Mouse (Mus musculus) hindbrain, postnatal 0 days (tissue): ENCODE measurements around the gene Duxbl3. TPM values are rescaled to one million over a fixed set of nuclear protein-coding genes. Genes with fewer than 3 reads are reported as not detected.
"Not testable (repeated sequence)": the region's sequence is repeated elsewhere in the genome, so short reads cannot be mapped to it uniquely, and the experiment has no call there.

Experiments used
- ATAC-seq: fragments of 200-750 bp; cut with Nextera tagmentation; 2 replicates; pipeline ENCODE4 v1.8.0; 2017; ENCODE audit warnings: mild to moderate bottlenecking, moderate TSS enrichment, moderate library complexity
- DNase-seq: peaks from one replicate; pipeline ENCODE4 v3.0.0-alpha.2; 2015; ENCODE audit warnings: low spot score
- H3K27ac ChIP-seq: fragments of 300-500 bp; sonication (generic); 2 replicates; pipeline ENCODE4 v1.5.1; 2014; ENCODE audit warnings: mild to moderate bottlenecking
- H3K27me3 ChIP-seq: fragments of 300-500 bp; sonication (generic); 2 replicates; pipeline ENCODE4 v1.6.1; 2014; ENCODE audit warnings: low read length, mixed read lengths; ENCODE audit not compliant: insufficient read depth
- H3K36me3 ChIP-seq: fragments of 300-500 bp; sonication (generic); 2 replicates; pipeline ENCODE4 v1.6.1; 2014; ENCODE audit warnings: low read length, mixed read lengths; ENCODE audit not compliant: insufficient read depth
- H3K4me1 ChIP-seq: fragments of 300-500 bp; sonication (generic); 2 replicates; pipeline ENCODE4 v1.6.1; 2014; ENCODE audit warnings: antibody characterized with exemption, low read length, mixed read lengths; ENCODE audit not compliant: insufficient read depth
- H3K4me2 ChIP-seq: fragments of 300-500 bp; sonication (generic); 2 replicates; pipeline ENCODE4 v1.6.1; 2014; ENCODE audit warnings: low read depth, mild to moderate bottlenecking, low read length, moderate library complexity, mixed read lengths
- H3K4me3 ChIP-seq: fragments of 300-500 bp; sonication (generic); 2 replicates; pipeline ENCODE4 v1.5.1; 2014; ENCODE audit warnings: low read length
- H3K9ac ChIP-seq: fragments of 300-500 bp; sonication (generic); replicated peaks from 2 replicates; pipeline ENCODE4 v1.6.1; 2014; ENCODE audit warnings: mild to moderate bottlenecking, low read length, moderate library complexity, mixed read lengths
- H3K9me3 ChIP-seq: fragments of 300-500 bp; sonication (generic); 2 replicates; pipeline ENCODE4 v1.6.1; 2016; ENCODE audit warnings: low read length, mixed read lengths
- CTCF ChIP-seq: IDR thresholded peaks from 2 replicates; pipeline ENCODE4 v1.5.1; 2016; ENCODE audit warnings: antibody characterized with exemption, control low read depth, low read depth
- WGBS: fragments of 180-500 bp; shearing (Covaris S2); extraction: QIAGEN DNeasy Blood & Tissue Kit; methylation state at CpG from one replicate; pipeline ENCODE4 v1.1.7; 2014; 5-methylcytosine and 5-hydroxymethylcytosine counted together
- polyA plus RNA-seq: library from polyadenylated mRNA; unstranded; fragments of >200 nt; fragmentation: Nextera tagmentation; extraction: Ambion mirVana; gene quantifications from 2 replicates; pipeline ENCODE4 v1.2.1, GENCODE M21; 2015
- total RNA-seq: library from RNA; depleted of rRNA; stranded (reverse); fragments of >200 nt; gene quantifications from 2 replicates; pipeline ENCODE4 v1.2.3, GENCODE M21; 2014; rRNA removed

The Duxbl3 gene
- total RNA-seq (0.61 and 2.1 TPM in 2 replicates), polyA plus RNA-seq (2.5 and 2.9 TPM in 2 replicates)

GRCm38 (mm10) chr14:26257756-26258617 is at the start of gene Duxbl3:
Gene Duxbl3, plus strand, starts transcription at chr14:26257962.
- peak; percentile 97 for ATAC-seq
- not testable (repeated sequence) for H3K4me1 ChIP-seq, H3K4me3 ChIP-seq, H3K27ac ChIP-seq, H3K9ac ChIP-seq, DNase-seq, H3K36me3 ChIP-seq, H3K4me2 ChIP-seq, H3K9me3 ChIP-seq, H3K27me3 ChIP-seq
- WGBS = no CpG with 5 or more reads among the region's 25 CpGs

DNA sequence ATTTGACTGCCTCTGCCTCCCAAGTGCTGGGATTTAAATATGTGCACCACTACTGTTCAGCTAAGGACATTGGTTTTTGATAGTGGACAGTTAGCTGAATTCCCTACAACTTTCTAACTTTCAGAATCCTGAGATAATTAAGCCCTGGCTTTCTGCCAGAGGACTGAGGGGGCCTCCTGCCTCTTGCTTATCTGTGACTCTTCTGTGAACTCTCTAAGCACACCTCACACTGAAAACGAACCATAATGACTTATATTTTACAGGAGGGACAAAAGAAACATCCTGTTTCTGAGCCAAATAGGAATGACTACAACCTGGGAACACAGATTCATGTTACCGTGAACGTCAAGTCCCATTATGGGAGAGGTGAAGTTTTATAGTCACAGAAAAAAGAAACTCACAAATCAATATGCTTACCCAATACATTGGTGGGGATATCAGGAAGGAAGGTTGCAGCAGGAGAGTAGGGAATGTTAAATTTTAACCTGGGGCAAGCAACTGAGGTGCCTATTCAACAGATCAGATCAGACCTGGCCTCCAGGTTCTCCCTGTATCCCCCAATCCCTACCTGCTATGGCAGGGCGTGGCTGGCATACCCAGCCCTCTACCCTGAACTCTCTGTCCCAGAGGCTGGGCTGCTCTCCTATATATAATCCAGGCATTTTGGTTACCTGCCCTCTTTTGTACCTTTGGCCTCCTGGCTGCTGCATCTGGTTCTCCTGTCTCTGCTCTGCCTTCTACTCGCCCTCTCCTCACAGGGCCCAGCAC is 41.3 kb upstream of the Duxbl3 start:
- not testable (repeated sequence) for H3K36me3 ChIP-seq, H3K9me3 ChIP-seq, H3K4me1 ChIP-seq, DNase-seq, H3K4me3 ChIP-seq, H3K4me2 ChIP-seq, H3K9ac ChIP-seq, H3K27ac ChIP-seq, H3K27me3 ChIP-seq, ATAC-seq
- no CpG with 5 or more reads among the region's 5 CpGs for WGBS

DNA sequence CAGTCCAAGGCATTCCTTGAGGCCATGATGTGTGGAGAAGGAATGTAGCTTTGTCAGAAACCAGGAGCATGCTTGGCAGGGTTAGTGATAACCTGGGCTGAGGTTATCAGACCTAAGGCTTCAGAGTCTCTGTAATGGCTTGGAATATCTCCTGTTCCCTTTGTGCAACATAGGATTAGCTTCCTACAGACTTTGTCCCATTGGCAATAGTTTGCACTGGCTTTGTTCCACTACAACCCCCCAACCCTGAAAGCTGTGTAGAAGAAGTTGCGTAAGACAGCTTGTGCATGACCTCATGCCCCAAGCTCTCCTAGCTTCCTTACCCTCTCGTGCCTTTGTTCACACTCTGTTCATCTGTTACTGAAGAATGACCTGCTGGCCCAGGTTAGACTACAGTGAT is 20.6 kb upstream of the Duxbl3 start:
- H3K9me3 ChIP-seq, H3K27me3 ChIP-seq, ATAC-seq, DNase-seq, H3K9ac ChIP-seq, H3K4me2 ChIP-seq, H3K4me1 ChIP-seq, H3K4me3 ChIP-seq, H3K27ac ChIP-seq, H3K36me3 ChIP-seq: not testable (repeated sequence)
- WGBS = no CpG with 5 or more reads among the region's 2 CpGs

- WGBS = no CpG with 5 or more reads among the region's 6 CpGs
- not testable (repeated sequence) for H3K27me3 ChIP-seq, H3K4me3 ChIP-seq, DNase-seq, H3K9ac ChIP-seq, H3K4me1 ChIP-seq, H3K27ac ChIP-seq, H3K36me3 ChIP-seq, H3K9me3 ChIP-seq, H3K4me2 ChIP-seq
- peak; percentile 35; the same call in 1 of the 2 replicates for ATAC-seq
Measured at GRCm38 (mm10) chr14:26258729-26259128, 967 bp downstream of the Duxbl3 start.

- not testable (repeated sequence) for H3K36me3 ChIP-seq, H3K27me3 ChIP-seq, ATAC-seq, H3K4me2 ChIP-seq, H3K27ac ChIP-seq, H3K4me1 ChIP-seq, H3K9me3 ChIP-seq, H3K4me3 ChIP-seq, H3K9ac ChIP-seq, DNase-seq
- no CpG with 5 or more reads among the region's 2 CpGs for WGBS
Measured at GRCm38 (mm10) chr14:26286737-26287136, 29.0 kb downstream of the Duxbl3 start.

DNA sequence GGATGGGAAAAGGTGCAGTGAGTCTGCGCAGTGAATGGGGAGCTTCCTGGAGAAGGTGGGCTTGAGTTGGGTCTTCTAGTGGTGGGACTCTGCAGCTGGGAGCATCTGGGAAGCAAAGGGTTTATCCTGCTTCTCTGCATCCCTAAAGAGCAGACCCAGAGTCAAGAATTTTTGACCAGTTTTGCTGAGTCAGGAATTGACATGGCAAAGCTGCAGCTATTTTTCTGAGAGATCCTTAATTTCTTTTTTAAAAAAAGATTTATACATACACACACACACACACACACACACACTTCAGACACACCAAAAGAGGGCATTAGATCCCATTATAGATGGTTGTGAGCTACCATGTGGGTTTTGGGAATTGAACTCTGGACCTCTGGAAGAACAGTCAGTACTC is 36.1 kb downstream of the Duxbl3 start:
- Histone ChIP-seq H3K36me3 (no peaks in the 10 kb centered on the region), H3K27ac (no peak overlapping the region), H3K9me3 (no peaks in the 10 kb centered on the region), H3K27me3 (no peaks in the 10 kb centered on the region), H3K4me2 (no peak overlapping the region), H3K4me1 (no peaks in the 10 kb centered on the region), H3K4me3 (no peak overlapping the region), H3K9ac (no peak overlapping the region)
- no peak for TF ChIP-seq CTCF
- 100% methylated on average over 1 of the region's 1 CpGs for WGBS
- ATAC-seq = no peak
- DNase-seq = no peak

- H3K27me3 ChIP-seq = no peaks in the 10 kb centered on the region
- no peaks in the 10 kb centered on the region for H3K36me3 ChIP-seq
- no peak overlapping the region for H3K4me2 ChIP-seq
- no peaks in the 10 kb centered on the region for H3K9me3 ChIP-seq
- no peak for TF ChIP-seq CTCF
- DNase-seq (no peak), ATAC-seq (no peak)
- whole genome bisulfite sequencing = 79% methylated on average over 4 of the region's 4 CpGs
- no peaks in the 10 kb centered on the region for H3K4me1 ChIP-seq
- H3K9ac ChIP-seq = no peak overlapping the region
- H3K4me3 ChIP-seq = no peak overlapping the region
- H3K27ac ChIP-seq = no peak overlapping the region
Measured at GRCm38 (mm10) chr14:26297055-26297454, 39.3 kb downstream of the Duxbl3 start.
